Mouse (Mus musculus) cerebellum, adult 2 months (tissue): Measurements from ENCODE around the gene Ift88.

Experiments
- CTCF ChIP-seq: fragments of 200-500 bp; IDR thresholded peaks from 2 replicates; pipeline ENCODE4 v1.5.1; 2011; ENCODE audit warnings: low read depth, mild to moderate bottlenecking, control low read depth, low read length, moderate library complexity, borderline replicate concordance; ENCODE audit not compliant: insufficient read depth
- POLR2A ChIP-seq: fragments of 200-500 bp; IDR thresholded peaks from 2 replicates; pipeline ENCODE4 v1.6.1; 2011; ENCODE audit warnings: low read length, control low read depth, borderline replicate concordance; ENCODE audit not compliant: insufficient read depth

DNA sequence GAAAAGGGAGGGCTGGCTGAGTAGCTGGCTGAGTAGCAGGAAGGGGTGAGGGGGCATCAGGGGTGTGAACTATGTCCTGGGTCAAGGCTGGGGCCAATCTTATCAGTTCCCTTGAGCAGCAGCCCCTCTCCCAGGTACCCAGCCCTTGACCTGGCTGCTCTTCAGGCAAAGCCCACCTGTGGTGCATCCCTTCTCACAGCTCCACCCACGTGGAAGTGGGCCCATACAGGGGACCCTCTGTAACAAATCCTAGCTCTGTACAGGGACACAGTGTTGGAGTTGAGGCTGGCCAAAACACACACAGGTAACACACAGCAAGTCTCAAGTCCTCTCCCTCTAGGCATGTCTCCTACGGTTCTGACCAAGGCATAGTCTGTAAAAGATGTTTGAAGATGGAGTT lies 103.7 kb downstream of the Ift88 start:
- TF ChIP-seq POLR2A (no peak), CTCF (no peak)
